Mouse (Mus musculus): Measurements from ENCODE around the gene Bco1.

Bco1 gene

DNA sequence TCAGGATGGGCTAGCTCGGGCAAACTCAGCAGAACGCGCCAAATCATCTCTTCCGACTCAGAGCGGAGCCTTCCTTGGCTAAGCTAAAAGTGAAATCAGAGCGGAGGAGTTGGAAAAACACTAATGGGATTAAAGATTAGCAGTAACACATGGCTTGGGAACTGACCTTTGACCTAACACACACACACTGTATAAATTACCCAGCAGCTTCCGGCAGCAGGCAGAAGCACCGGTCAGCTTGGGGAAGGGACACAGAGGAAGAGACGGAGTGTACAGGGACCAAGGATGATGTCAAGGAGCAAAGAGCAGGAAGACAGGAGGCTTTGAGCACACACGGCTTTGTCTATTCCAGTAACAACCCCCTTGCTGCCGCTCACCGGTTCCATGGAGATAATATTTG is at the start of gene Bco1:
TSS of gene Bco1 (plus strand) at position 208 of the 400 bp plus-strand sequence.
- no peak for DNase-seq (ENCODE audit: low read depth, low spot score)

DNA sequence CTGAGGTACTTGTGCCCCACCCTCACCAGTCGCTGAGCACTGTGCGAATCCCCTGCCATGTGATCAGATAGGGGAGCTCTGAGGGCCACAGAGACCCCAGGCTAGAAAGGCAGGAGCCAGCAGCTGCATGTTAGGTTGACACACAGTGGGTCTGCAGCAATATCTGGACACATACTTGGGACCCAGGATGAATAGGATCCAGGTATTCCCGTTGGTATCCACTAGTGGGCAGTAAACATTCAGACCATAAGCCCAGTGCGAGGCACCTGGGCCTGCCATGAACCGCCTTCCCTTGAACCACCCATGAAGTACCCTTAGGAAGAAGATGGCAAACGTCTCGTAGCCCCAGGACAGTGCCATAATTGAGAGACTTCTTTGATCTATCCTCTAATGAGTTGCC is 46.2 kb upstream of the Bco1 start:
- no peak for DNase-seq (ENCODE audit: low read depth, low spot score)

DNA sequence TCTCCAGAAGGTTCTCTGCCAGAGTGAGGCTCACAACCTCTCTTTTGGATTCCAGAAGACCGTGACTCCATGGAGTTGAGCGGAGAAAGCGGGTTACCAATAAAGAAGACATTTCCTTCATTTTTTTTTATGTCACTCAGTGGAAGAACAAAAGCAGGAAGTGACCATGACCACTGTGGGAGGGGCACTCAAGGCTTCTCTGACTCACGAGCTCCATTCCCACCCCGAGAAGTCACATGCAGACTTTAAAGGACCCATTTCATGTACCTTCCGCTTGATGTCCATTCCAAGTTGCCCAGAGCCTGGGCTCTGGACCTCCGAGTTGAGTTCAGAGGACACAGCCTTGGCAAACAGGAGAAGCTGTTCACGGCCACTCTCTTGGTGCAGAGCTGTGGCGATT is 44.9 kb upstream of the Bco1 start:
- DNase-seq (ENCODE audit: low read depth, low spot score) = no peak

- DNase-seq (ENCODE audit: low read depth, low spot score) = no peak
Measured at GRCm38 (mm10) chr8:117051316-117051715, 44.3 kb upstream of the Bco1 start.

DNA sequence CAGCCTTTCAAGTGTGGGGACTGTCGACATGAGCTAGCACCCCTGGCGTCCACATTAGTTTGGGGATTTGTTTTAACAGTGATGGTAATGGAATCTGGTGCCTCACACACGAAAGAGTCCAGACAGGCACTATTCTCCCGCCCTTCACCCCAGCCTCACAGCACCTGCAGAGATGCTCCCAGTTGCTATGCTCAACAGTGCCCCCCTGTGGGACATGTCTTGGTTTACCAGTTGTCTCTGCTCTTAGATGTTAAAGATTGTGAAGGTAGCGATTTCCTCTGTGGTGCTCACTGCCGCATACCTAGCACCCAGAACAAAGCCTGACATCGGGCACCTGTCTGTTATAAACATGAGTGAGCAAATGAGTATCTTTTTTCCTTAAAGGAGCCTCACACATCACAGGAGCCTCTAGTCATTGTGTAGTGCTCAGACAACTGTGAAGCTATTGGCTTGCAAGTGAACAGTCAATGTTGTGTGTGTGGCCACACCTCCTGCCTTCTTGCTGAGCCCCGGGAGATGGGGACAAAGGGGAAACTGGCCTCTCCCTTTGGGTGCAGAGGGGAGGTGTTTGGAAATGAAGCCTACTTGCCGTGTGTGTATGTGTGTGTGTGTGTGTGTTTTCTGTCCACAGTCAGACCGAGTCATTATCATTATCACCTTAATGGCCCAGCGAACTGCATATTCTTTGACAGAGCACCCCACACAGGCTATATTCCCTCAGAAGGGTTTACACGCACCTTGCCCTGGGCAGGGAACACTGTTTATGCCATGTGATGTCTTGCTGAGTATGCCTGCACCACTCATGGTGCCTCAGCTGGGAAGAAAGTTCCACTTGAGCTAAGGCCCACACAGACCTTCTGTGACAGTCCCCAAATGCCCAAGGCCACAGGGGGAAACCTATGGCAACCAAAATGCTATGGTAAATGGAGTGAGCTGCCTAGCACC is 42.2 kb upstream of the Bco1 start:
- DNase-seq (ENCODE audit: low read depth, low spot score) = no peak

- no peak for DNase-seq (ENCODE audit: low read depth, low spot score)
Measured at GRCm38 (mm10) chr8:117054146-117054545, 41.5 kb upstream of the Bco1 start.

GRCm38 (mm10) chr8:117055097-117055496 is 40.6 kb upstream of the Bco1 start:
- no peak for DNase-seq (ENCODE audit: low read depth, low spot score)

DNA sequence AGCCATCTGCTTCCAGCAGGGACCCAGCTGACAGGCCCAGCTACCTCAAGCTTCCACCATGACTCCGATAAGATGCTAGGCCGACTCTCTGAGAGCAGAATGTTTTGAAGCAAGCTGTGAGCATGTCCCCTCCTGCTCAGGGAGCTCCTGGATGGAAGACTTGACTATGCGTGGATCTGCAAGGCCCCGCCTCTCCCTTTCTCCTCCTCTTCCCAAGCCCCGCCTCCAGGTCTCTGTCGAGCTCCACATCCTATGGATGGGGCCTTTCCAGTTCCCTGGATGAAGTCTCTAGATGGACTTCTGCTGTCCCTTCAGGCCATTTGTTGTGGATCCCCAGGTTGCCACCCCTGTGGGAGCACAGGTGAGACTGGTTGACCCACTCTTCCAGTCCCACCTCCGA is 36.6 kb upstream of the Bco1 start:
- DNase-seq (ENCODE audit: low read depth, low spot score) = no peak

DNA sequence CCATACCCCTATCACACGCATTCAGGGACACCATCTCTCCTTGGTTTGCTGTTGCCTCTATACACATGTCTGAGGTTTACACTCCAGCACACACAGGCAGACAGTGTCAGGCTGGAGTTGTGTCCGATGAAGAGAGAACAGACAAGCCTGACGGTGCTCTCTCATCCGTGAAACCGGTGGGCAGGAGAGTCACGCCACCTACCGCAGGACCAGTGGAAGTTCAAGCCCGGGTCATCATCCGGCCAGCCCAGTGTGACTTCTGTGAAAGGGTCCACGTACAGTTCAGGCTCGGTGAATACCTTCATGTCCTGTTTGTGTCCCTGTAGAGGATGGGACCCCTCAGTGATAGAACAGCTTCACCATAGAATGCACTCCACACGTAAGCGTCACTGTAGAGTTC is 35.3 kb upstream of the Bco1 start:
- no peak for DNase-seq (ENCODE audit: low read depth, low spot score)

DNA sequence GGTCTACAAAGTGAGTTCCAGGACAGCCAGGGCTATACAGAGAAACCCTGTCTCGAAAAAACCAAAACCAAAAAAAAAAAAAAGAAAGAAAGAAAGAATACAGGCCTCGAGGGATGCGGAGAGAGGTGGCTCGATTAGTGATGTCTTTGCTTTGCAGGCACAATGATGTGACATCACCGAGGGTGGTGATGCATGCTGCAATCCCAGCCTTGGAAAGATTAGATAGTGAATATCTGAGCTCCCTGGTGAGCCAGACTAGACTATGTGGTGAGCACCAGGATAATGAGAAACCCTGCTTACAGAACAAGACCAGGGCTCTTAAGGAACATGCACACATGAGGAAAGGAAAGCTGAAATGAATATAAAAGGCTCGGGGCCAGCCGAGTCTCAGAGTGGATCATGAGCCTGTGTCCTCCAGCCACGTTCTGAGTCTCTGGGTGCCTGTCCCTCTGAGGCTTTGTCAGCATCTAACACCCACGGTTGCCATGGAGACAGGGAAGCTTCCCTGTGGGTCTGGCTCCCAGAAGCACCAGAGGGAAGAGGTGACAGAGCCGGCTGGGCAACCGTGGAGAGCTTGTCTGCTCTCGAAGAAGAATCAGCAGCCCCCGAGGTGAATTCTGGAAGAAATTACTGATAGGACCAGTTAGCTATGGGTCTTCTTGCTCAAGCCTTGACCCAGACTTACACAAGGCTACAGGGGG is 34.3 kb upstream of the Bco1 start:
- DNase-seq (ENCODE audit: low read depth, low spot score) = no peak

GRCm38 (mm10) chr8:117066955-117067354 is 28.7 kb upstream of the Bco1 start:
- no peak for DNase-seq (ENCODE audit: low read depth, low spot score)

GRCm38 (mm10) chr8:117067396-117067795 is 28.3 kb upstream of the Bco1 start:
- DNase-seq (ENCODE audit: low read depth, low spot score) = no peak

- no peak for DNase-seq (ENCODE audit: low read depth, low spot score)
Measured at GRCm38 (mm10) chr8:117068294-117068693, 27.4 kb upstream of the Bco1 start.

GRCm38 (mm10) chr8:117069708-117070107 is 25.9 kb upstream of the Bco1 start:
- DNase-seq (ENCODE audit: low read depth, low spot score) = no peak

DNA sequence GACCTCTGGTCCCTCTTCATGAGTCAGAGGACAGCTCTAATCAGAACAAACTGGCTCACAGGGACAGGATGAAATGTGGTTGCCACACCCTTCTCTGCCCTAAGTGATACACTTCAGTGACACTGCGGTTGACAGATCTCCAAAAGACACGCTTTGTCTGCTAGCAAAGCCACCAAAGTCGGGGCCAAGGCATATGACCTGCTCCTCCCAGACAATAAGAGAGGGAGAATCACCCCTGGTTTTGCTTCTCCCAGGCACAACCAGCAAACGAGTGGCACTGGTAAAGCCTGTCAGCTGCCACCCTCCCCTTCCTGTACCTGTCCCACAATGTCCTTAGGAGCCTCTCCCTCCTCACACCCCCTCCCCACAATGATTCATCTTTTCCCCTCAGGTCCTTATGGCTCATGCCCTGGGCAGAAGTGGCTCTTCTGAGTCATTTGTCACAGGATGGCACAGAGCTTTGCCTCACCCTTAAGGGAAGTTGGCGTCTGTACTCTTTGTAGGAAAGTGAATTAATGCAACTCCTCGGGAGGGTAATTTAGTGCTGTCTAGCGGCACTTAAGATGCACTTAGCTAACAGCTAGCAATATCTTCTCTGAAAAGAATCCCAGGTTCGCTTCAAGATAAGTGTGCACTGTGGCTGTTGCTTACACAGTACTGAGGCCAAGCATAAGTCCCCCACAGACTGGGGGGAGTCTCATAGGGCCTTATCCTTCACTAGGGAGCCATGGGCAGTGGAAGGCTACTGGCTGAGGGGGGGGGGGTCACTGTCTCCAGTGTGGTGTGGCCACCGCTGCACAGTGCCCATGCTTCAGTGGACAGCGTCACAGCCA is 21.1 kb upstream of the Bco1 start:
- no peak for DNase-seq (ENCODE audit: low read depth, low spot score)

DNA sequence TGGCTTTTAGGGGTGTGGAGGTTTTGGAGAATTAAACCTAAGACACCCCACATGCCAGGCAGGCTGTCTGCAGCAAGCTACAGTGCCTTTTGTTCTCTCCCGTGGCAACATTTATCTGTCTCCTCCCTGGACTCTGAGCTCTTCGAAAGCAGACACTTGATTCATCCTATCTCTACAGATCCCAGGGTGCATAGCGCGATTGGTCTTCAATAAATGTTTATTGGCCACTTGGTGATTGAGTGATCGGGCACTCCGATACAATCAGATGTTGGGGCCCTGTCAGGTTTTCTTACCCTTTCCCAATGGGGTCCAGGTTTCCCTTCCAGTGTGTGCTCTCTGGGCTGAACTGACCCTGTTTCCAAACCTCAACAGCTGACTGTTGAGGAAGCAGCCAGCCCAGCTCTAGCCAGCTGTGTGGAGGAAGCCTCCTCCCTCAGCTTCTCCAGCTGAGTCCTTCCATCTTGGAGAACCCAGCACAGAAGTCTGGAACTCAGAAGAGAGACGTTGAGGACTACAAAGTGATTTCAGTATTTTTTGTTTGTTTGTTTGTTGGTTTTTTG is 17.2 kb upstream of the Bco1 start:
- no peak for DNase-seq (ENCODE audit: low read depth, low spot score)

- no peak for DNase-seq (ENCODE audit: low read depth, low spot score)
Measured at GRCm38 (mm10) chr8:117079652-117080051, 16.0 kb upstream of the Bco1 start.

DNA sequence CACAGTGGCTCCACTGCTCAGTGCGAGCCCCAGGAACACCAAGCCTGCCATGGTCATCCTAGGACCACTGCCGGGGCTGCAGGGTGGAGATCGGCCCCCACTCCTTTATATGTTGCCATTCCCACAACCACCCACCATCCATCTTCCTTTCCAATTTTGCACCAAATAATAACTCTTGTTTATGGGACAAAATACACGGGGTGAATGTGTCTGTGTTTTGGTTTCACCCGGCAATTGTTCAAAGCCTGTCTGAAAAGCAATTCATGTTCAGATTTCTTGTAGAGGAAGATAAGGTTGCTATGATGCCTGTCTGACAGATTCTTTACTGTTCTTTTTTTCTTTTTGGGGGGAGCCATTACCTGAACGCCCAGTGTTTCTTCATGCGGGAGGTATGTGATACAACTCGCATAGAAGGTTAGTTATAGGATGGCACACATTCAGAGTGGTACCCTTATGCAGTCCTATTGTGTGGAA is 13.2 kb upstream of the Bco1 start, which contains the start of gene Pkd1l2:
TSS of gene Pkd1l2 (minus strand) at position 51 of the 474 bp plus-strand sequence.
- DNase-seq (ENCODE audit: low read depth, low spot score) = no peak

DNA sequence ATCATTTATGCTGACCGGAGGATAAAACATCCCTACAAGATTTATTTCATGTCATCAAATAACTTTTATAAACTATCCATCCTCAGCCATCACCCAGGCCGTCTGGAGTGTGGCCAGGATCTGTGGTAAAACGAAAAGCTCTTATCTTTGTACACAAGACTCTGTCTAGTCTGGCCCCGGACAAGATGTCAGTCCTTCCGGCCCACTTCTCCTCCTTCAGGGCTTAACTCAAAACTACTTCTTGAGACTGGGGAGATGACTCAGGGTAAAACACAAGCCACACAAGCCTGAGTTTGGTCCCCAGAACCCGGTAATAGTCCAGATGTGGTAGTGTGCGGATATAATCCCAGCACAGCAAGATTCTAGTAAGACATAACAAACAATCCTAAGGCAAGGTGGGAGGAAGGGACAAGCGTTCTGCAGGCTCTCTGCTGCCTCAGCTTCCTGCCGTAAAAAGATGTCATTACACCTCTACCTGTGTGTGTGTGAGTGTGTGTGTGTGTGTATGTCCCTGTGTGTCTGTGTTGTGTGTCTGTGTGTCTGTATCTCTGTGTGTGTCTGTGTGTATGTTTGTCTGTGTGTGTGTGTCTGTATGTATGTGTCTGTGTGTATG is 12.6 kb upstream of the Bco1 start:
- no peak for DNase-seq (ENCODE audit: low read depth, low spot score)

DNA sequence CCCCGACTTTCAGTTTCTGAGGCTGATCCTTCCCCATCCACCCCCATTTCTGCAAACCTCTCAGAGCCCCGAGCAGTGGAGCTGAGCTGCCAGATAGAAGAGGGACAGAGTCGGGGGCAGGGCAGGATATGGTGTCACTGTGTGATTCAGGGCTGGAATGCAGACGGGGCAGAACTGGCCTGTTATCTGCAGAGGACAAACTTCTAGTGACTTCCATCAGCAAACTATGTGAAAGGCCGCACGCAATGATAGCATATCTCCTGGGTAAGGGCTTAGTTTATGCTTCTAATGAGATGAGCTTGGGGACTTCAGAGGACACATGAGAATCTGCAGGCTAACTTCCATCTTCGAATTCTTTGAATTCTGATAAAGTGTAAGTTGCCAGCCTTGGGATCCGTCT is 10.1 kb upstream of the Bco1 start:
- DNase-seq (ENCODE audit: low read depth, low spot score) = no peak

- no peak for DNase-seq (ENCODE audit: low read depth, low spot score)
Measured at GRCm38 (mm10) chr8:117087036-117087435, 8.6 kb upstream of the Bco1 start.
